Mouse (Mus musculus) CH12.LX (cell line): Measurements from ENCODE around the gene Aes. TPM values are rescaled to one million over a fixed set of nuclear protein-coding genes. Genes with fewer than 3 reads are reported as not detected.

ENCODE experiments used
- DNase-seq: peaks from one replicate; pipeline ENCODE4 v3.0.0-alpha.2; 2013; ENCODE audit errors: extremely low read depth
- H3K27ac ChIP-seq: 2 replicates; pipeline ENCODE4 v1.5.1; 2012; ENCODE audit warnings: low read depth, mild to moderate bottlenecking, control low read depth, moderate library complexity; ENCODE audit not compliant: insufficient read depth
- H3K27me3 ChIP-seq: replicated peaks from 2 replicates; pipeline ENCODE3; 2012; ENCODE audit warnings: inconsistent platforms
- H3K36me3 ChIP-seq, 2 experiments: replicated peaks in 1 of 2; 2 replicates each; pipeline versions ENCODE3 to v1.6.1; 2012; ENCODE audit warnings: inconsistent platforms in 1 of 2, low read length in 1 of 2, mild to moderate bottlenecking in 1 of 2, mixed read lengths in 1 of 2, moderate library complexity in 1 of 2; ENCODE audit not compliant: control insufficient read depth in 1 of 2, insufficient read depth in 1 of 2
- H3K4me1 ChIP-seq, 2 experiments: 2 replicates each; pipeline ENCODE4 v1.6.1; 2012; ENCODE audit warnings: inconsistent platforms in 1 of 2, moderate library complexity in 1 of 2; ENCODE audit not compliant: insufficient read depth in 2 of 2, control insufficient read depth in 1 of 2
- H3K4me2 ChIP-seq: 2 replicates; pipeline ENCODE4 v1.6.1; 2012; ENCODE audit warnings: low read depth, mild to moderate bottlenecking, control low read depth; ENCODE audit not compliant: poor library complexity, insufficient read depth, severe bottlenecking
- H3K4me3 ChIP-seq, 3 experiments: fragments of 150-350 bp in 1 of 3; sonication (generic) in 1 of 3; replicated peaks in 1 of 3; 2 replicates each; pipeline versions ENCODE3 to v1.5.1; 2011 to 2012; ENCODE audit warnings: low read depth in 2 of 3, low read length in 2 of 3, mild to moderate bottlenecking in 2 of 3, moderate library complexity in 2 of 3, control low read depth in 1 of 3, improper control_type of control experiment in 1 of 3, inconsistent platforms in 1 of 3, mixed read lengths in 1 of 3; ENCODE audit not compliant: poor library complexity in 1 of 3
- H3K79me2 ChIP-seq: replicated peaks from 2 replicates; pipeline ENCODE4 v1.6.1; 2012; ENCODE audit warnings: mild to moderate bottlenecking, moderate library complexity; ENCODE audit not compliant: control insufficient read depth, poor library complexity, insufficient read depth, severe bottlenecking; ENCODE audit errors: extremely low read depth
- H3K9ac ChIP-seq: 2 replicates; pipeline ENCODE4 v1.6.1; 2012; ENCODE audit warnings: low read depth, mild to moderate bottlenecking, control low read depth, moderate library complexity; ENCODE audit not compliant: insufficient read depth
- H3K9me3 ChIP-seq: replicated peaks from 2 replicates; pipeline ENCODE3; 2012; ENCODE audit warnings: low read length, inconsistent platforms, mixed read lengths
- BHLHE40 ChIP-seq: IDR thresholded peaks from 2 replicates; pipeline ENCODE4 v1.6.1; 2011; ENCODE audit warnings: mild to moderate bottlenecking, low read depth, low read length, improper control_type of control experiment
- CHD2 ChIP-seq: IDR thresholded peaks from 2 replicates; pipeline ENCODE4 v1.6.1; 2011; ENCODE audit warnings: low read length, improper control_type of control experiment
- E2F4 ChIP-seq: IDR thresholded peaks from 2 replicates; pipeline ENCODE4 v1.6.1; 2011; ENCODE audit warnings: low read depth, low read length, improper control_type of control experiment; ENCODE audit not compliant: insufficient replicate concordance
- EP300 ChIP-seq: IDR thresholded peaks from 2 replicates; pipeline ENCODE4 v1.6.1; 2011; ENCODE audit warnings: low read length, improper control_type of control experiment
- ETS1 ChIP-seq: conservative IDR thresholded peaks from 2 replicates; pipeline ENCODE4 v1.6.1; 2012; ENCODE audit warnings: low read depth, mild to moderate bottlenecking, inconsistent platforms, low read length, improper control_type of control experiment, moderate library complexity
- GABPA ChIP-seq: IDR thresholded peaks from 2 replicates; pipeline ENCODE4 v1.6.1; 2012; ENCODE audit warnings: low read depth, low read length, improper control_type of control experiment, inconsistent platforms; ENCODE audit not compliant: insufficient replicate concordance
- HCFC1 ChIP-seq: IDR thresholded peaks from 2 replicates; pipeline ENCODE4 v1.6.1; 2012; ENCODE audit warnings: low read depth, mild to moderate bottlenecking, inconsistent platforms, low read length, improper control_type of control experiment
- JUN ChIP-seq: IDR thresholded peaks from 2 replicates; pipeline ENCODE4 v1.6.1; 2011; ENCODE audit warnings: low read depth, mild to moderate bottlenecking, low read length, improper control_type of control experiment, moderate library complexity; ENCODE audit not compliant: insufficient read depth
- KAT2A ChIP-seq: IDR thresholded peaks from 2 replicates; pipeline ENCODE4 v1.6.1; 2012; ENCODE audit warnings: low read length, improper control_type of control experiment, inconsistent platforms; ENCODE audit not compliant: insufficient replicate concordance
- MAFK ChIP-seq: IDR thresholded peaks from 2 replicates; pipeline ENCODE4 v1.6.1; 2011; ENCODE audit warnings: low read length, improper control_type of control experiment; ENCODE audit not compliant: insufficient replicate concordance
- MAX ChIP-seq: IDR thresholded peaks from 2 replicates; pipeline ENCODE4 v1.6.1; 2011; ENCODE audit warnings: low read length, improper control_type of control experiment
- MEF2A ChIP-seq: IDR thresholded peaks from 2 replicates; pipeline ENCODE4 v1.6.1; 2014; ENCODE audit warnings: low read depth, mild to moderate bottlenecking, inconsistent platforms, low read length, improper control_type of control experiment, borderline replicate concordance
- MXI1 ChIP-seq: IDR thresholded peaks from 2 replicates; pipeline ENCODE4 v1.6.1; 2011; ENCODE audit warnings: mild to moderate bottlenecking, low read depth, low read length, improper control_type of control experiment
- NELFE ChIP-seq: IDR thresholded peaks from 2 replicates; pipeline ENCODE4 v1.6.1; 2011; ENCODE audit warnings: low read depth, low read length, improper control_type of control experiment
- PAX5 ChIP-seq: IDR thresholded peaks from 2 replicates; pipeline ENCODE4 v1.6.1; 2012; ENCODE audit warnings: low read length, inconsistent platforms, mixed read lengths
- POLR2AphosphoS2 ChIP-seq: IDR thresholded peaks from 2 replicates; pipeline ENCODE4 v1.6.1; 2011; ENCODE audit warnings: low read depth, low read length, improper control_type of control experiment
- SIN3A ChIP-seq: IDR thresholded peaks from 2 replicates; pipeline ENCODE4 v1.6.1; 2012; ENCODE audit warnings: low read length, improper control_type of control experiment, inconsistent platforms
- SMC3 ChIP-seq: IDR thresholded peaks from 2 replicates; pipeline ENCODE4 v1.6.1; 2011; ENCODE audit warnings: low read depth, low read length, improper control_type of control experiment
- TBP ChIP-seq: conservative IDR thresholded peaks from 2 replicates; pipeline ENCODE4 v1.6.1; 2011; ENCODE audit warnings: low read depth, low read length, improper control_type of control experiment
- TCF12 ChIP-seq: IDR thresholded peaks from 2 replicates; pipeline ENCODE4 v1.6.1; 2014; ENCODE audit warnings: low read depth, mild to moderate bottlenecking, inconsistent platforms, low read length, improper control_type of control experiment
- UBTF ChIP-seq: IDR thresholded peaks from 2 replicates; pipeline ENCODE4 v1.6.1; 2012; ENCODE audit warnings: low read depth, mild to moderate bottlenecking, inconsistent platforms, low read length, improper control_type of control experiment, moderate library complexity
- USF2 ChIP-seq: conservative IDR thresholded peaks from 2 replicates; pipeline ENCODE4 v1.6.1; 2011; ENCODE audit warnings: low read depth, low read length, improper control_type of control experiment
- ZC3H11A ChIP-seq: IDR thresholded peaks from 2 replicates; pipeline ENCODE4 v1.6.1; 2012; ENCODE audit warnings: low read depth, mild to moderate bottlenecking, inconsistent platforms, low read length, improper control_type of control experiment
- ZMIZ1 ChIP-seq: IDR thresholded peaks from 2 replicates; pipeline ENCODE4 v1.6.1; 2012; ENCODE audit warnings: low read depth, mild to moderate bottlenecking, inconsistent platforms, low read length, improper control_type of control experiment
- ZNF384 ChIP-seq: IDR thresholded peaks from 2 replicates; pipeline ENCODE4 v1.6.1; 2012; ENCODE audit warnings: low read depth, low read length, improper control_type of control experiment, inconsistent platforms
- dilution Hi-C: fragments of 300-500 bp; cut with MboI; formaldehyde crosslinking; loops from 2 replicates; pipeline ENCODE4 v1.14.3; 2020; ENCODE audit warnings: low sequenced_read_pairs; ENCODE audit not compliant: extremely low pct_unique_long_range_greater_than_20kb, extremely low pct_ligation_motif_present
- in situ Hi-C: fragments of 300-500 bp; cut with MboI; formaldehyde crosslinking; loops from 3 replicates; pipeline ENCODE4 v1.14.3; 2019; ENCODE audit warnings: low sequenced_read_pairs, low pct_ligation_motif_present, low pct_unique_long_range_greater_than_20kb, mixed read lengths
- polyA plus RNA-seq: library from polyadenylated mRNA; unstranded; fragments of >175 nt; gene quantifications from 2 replicates; pipeline ENCODE4 v1.2.1, GENCODE M21; 2012; ENCODE audit warnings: low read depth; ENCODE audit not compliant: insufficient read length
- total RNA-seq, 2 experiments: library from RNA; depleted of rRNA; stranded (reverse); fragments of 300-350 nt in 1 of 2; fragments of >200 nt in 1 of 2; gene quantifications; 2 replicates each; pipeline ENCODE4 v1.2.3; 2012 to 2014

The Aes gene
- total and polyA plus RNA-seq, 3 experiments, result 11.5 to 114 (median 25.1) TPM

DNA sequence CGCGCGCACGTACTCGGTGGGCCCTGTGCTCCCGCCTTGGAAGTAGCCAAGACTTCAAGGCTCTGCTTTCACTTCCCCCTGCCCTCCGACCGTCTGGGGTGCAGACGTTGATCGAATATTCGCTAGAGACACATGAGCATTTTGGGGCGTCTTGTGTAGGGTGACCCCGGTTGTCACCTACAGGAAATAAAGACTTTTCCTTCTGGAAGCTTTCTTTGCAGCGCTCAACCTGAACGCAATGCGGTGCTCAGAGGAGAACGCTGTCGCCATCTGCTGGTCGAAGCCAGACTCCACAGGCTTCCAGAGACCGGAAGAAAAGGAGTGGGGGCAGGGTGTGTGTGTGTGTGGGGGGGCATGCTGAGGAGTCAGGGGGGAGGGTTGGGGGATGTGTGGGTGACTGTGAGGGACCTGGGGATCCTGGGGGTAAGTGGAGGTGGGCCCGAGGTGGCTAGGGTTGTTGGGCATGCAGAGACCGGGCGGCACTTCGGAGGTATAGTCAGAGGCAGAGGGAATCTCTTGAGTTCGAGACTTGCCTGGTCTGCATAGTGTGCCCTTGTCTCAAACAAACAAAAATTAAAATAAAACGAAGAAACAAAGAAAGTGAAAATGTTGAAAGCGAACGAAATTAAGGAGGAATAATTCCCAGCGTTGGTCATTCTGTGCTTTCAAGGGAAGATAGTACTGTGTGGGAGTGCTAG is 45.8 kb downstream of the Aes start (continued):
- TF ChIP-seq TBP (no peak), SMC3 (peak; percentile 80), BHLHE40 (peak; percentile 68), ZMIZ1 (0 out of 2 replicates have a peak, but pooled peaks have one; percentile 41), NELFE (peak; percentile 74), MXI1 (peak; percentile 87), PAX5 (no peak), E2F4 (peak; percentile 24; the same call in 1 of the 2 replicates), KAT2A (0 out of 2 replicates have a peak, but pooled peaks have one; percentile 36), CHD2 (peak; percentile 94), EP300 (peak; percentile 58), TCF12 (peak; percentile 58), GABPA (no peak), ETS1 (peak; percentile 49)

- dilution Hi-C loops, result no loop called here
- Histone ChIP-seq H3K27me3 (peaks cover 17% of the 10 kb centered on the region), H3K9ac (peak overlapping the region; percentile 36; the same call in 1 of the 2 replicates), H3K79me2 (no peaks in the 10 kb centered on the region), H3K4me3 (peak overlapping the region; percentile 42 to 68 (median 56)), H3K4me1 (peaks cover 16 to 32% of the 10 kb centered on the region in 2 experiments), H3K4me2 (peak overlapping the region; percentile 91), H3K27ac (peak overlapping the region; percentile 55), H3K9me3 (no peaks in the 10 kb centered on the region), H3K36me3 (peaks cover 6 to 27% of the 10 kb centered on the region in 2 experiments)
- TF ChIP-seq ZMIZ1 (no peak), MEF2A (0 out of 2 replicates have a peak, but pooled peaks have one; percentile 11)
- no peak for DNase-seq
- in situ Hi-C loops, result loop anchor here (10.0 kb wide), 1 partner anchor 111 kb away; the partner anchor contains the start of gene Ncln
These were observed 46.3 kb downstream of the Aes start for GRCm38 (mm10) chr10:81605666-81605973.

DNA sequence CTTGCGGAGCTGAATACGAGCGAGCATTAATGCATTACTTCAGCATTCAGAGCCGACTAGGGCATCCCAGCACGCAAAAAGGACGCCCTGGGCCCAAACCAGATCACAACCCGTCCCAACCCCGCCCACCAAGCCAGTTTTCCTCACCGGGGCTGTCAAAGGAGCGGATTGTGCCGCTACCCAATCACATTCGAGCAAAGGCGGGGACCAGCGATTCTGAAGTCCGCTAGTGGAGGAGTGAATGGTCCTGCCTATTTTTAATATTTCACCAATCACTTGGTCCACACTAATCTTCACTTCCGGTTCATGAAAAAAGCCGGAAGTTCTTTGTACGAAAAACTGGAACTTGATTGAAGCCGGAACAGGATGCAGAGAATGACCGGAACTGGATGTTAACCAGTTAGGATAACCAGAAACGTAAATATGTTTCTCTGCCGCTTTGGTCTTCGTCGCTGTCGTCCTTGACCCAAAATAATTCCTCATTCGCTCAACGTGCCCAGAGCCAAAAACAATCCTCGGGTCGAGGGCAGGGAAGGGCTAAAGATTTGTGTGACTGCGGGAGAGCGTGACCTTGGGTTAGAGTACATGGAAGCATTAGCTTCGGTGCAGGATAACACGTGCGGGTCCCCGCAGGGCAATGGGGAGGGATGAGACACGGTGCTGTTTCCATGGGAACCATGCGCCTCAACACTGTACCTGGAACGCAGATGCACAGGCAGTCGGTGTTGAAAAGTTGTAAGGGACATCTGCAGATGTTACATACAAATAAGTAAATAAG is 46.9 kb downstream of the Aes start, which contains the start of gene BC025920:
Gene BC025920 (plus strand): TSS at position 297 of the 778 bp plus-strand sequence.
- peak within 1 kb of the TSS; percentile 65 for H3K27ac ChIP-seq
- dilution Hi-C loops, result no loop called here
- peak within 1 kb of the TSS; percentile 62 for H3K9ac ChIP-seq
- H3K79me2 ChIP-seq, result no peaks in the 10 kb centered on the region
- H3K4me1 ChIP-seq, result peaks cover 13 to 27% of the 10 kb centered on the region in 2 experiments
- peak within 1 kb of the TSS; percentile 91 for H3K4me2 ChIP-seq
- H3K4me3 ChIP-seq, result peak within 1 kb of the TSS; percentile 68 to 86 (median 70)
- peaks cover 11% of the 10 kb centered on the region for H3K27me3 ChIP-seq
- H3K36me3 ChIP-seq, result peaks cover 6 to 27% of the 10 kb centered on the region in 2 experiments
- H3K9me3 ChIP-seq, result no peaks in the 10 kb centered on the region
- in situ Hi-C loops, result loop anchor here (10.0 kb wide), 1 partner anchor 111 kb away; the partner anchor contains the start of gene Ncln
- DNase-seq, result peak; percentile 99
- TF ChIP-seq MAFK (no peak), MAX (peak; percentile 95), JUN (no peak), EP300 (no peak), ZC3H11A (no peak), NELFE (peak; percentile 77), SIN3A (peak; percentile 83), USF2 (no peak), POLR2AphosphoS2 (no peak), ZNF384 (peak; percentile 73), MEF2A (no peak), TCF12 (peak; percentile 46; the same call in 1 of the 2 replicates), CHD2 (peak; percentile 78), UBTF (no peak), ZMIZ1 (no peak), HCFC1 (peak; percentile 90), BHLHE40 (peak; percentile 82), KAT2A (peak; percentile 72; the same call in 1 of the 2 replicates), GABPA (no peak)
